Mouse (Mus musculus) erythroblast, embryonic 14.5 days (primary cell): ENCODE measurements around the gene Siglecg. TPM values are rescaled to one million over a fixed set of nuclear protein-coding genes. Genes with fewer than 3 reads are reported as not detected.

Experiments
- H3K27me3 ChIP-seq: 2 replicates; pipeline ENCODE4 v1.6.1; 2012; ENCODE audit warnings: inconsistent platforms; ENCODE audit not compliant: control insufficient read depth
- H3K36me3 ChIP-seq: 2 replicates; pipeline ENCODE4 v1.6.1; 2012; ENCODE audit warnings: mild to moderate bottlenecking, inconsistent platforms; ENCODE audit not compliant: control insufficient read depth
- H3K4me1 ChIP-seq: 2 replicates; pipeline ENCODE4 v1.6.1; 2012; ENCODE audit warnings: inconsistent platforms; ENCODE audit not compliant: control insufficient read depth
- H3K4me3 ChIP-seq: replicated peaks from 2 replicates; pipeline ENCODE3; 2012; ENCODE audit warnings: moderate library complexity, mild to moderate bottlenecking, inconsistent platforms
- H3K9me3 ChIP-seq: 2 replicates; pipeline ENCODE4 v1.6.1; 2012; ENCODE audit warnings: low read length, inconsistent platforms, mixed read lengths; ENCODE audit not compliant: control insufficient read depth
- GATA1 ChIP-seq: IDR thresholded peaks from 2 replicates; pipeline ENCODE4 v1.6.1; 2012; ENCODE audit warnings: low read length, inconsistent platforms, mixed read lengths
- TAL1 ChIP-seq: IDR thresholded peaks from 3 replicates; pipeline ENCODE4 v1.6.1; 2012; ENCODE audit warnings: low read length, inconsistent platforms, mixed read lengths
- polyA plus RNA-seq: library from polyadenylated mRNA; stranded (reverse); fragments of >175 nt; gene quantifications from 2 replicates; pipeline ENCODE4 v1.2.3, GENCODE M21; 2012

Gene Siglecg
- polyA plus RNA-seq, 1 experiment, result not detected

DNA sequence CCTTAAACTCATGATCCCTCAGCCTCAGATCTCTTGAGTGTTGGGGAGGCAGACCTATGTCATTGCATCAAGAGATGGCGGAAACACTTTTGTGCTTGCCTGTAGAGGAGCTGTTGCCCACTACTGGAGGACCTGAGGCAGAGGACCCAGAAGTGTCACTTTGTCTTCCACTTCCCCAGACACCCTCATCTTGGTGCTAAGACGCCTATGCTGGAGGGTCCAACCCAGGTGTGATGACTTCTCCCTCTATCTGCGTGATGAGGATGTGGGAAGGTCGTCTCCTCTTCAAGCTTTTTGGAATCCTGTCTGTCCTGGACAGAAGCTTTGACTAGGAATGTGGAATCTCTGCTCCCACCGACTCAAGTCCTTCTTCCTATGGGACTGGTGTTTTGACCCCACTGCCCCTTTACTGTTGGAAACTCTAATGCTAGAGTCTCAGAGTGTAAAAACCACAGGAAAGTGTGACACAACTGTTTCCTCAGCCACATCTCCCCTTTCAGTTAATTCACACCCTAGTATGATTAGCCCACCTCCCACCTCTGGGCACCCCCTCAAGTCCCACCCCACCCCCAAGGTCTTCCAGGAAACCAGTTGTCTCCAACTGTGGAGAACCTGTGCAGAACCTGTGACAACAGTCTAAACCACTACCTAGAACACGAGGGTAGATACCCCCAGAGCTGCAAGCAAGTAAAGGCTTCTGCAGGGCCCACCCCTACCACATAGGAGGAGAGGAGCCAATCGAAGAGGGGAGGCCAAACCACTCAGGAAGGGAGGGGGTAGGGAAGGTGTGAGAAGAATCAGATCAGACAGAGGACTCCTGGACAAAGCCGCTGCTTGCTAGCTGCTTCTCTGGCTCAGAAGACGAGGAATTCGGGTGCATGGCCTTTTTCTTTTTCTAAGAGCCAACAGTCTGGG, 28.6 kb downstream of the Siglecg start, which contains the start of gene Nkg7:
Gene Nkg7, plus strand, starts transcription at position 733 of the 915 bp plus-strand sequence.
- no peaks in the 10 kb centered on the region for H3K27me3 ChIP-seq
- H3K9me3 ChIP-seq, result no peaks in the 10 kb centered on the region
- peaks cover 4% of the 10 kb centered on the region for H3K4me1 ChIP-seq
- H3K36me3 ChIP-seq, result no peaks in the 10 kb centered on the region
- no peak within 1 kb of the TSS for H3K4me3 ChIP-seq
- TF ChIP-seq TAL1 (no peak), GATA1 (no peak)

DNA sequence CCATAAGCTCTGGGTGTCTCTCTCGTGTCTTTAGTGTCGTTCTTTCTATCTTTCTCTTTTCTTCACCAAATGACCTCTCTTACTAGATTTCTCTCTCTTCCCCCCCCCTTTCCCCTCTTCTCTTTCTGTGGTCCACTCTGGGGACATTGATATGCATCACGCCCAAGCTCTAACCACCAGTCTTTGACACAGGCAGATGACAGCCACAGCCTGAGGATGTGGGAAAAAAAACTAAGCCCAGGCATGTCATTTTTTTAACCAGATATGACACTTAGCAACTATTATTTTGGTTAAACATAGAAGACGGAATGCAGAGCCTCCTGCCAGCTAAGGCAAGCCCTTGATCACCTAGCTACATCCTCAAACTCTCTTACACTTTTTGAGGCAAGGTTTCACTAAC, 30.6 kb downstream of the Siglecg start:
- no peaks in the 10 kb centered on the region for H3K27me3 ChIP-seq
- H3K36me3 ChIP-seq, result no peaks in the 10 kb centered on the region
- H3K4me1 ChIP-seq, result peaks cover 20% of the 10 kb centered on the region
- no peak overlapping the region for H3K4me3 ChIP-seq
- H3K9me3 ChIP-seq, result no peaks in the 10 kb centered on the region
- no peak for TF ChIP-seq TAL1
- TF ChIP-seq GATA1, result no peak

DNA sequence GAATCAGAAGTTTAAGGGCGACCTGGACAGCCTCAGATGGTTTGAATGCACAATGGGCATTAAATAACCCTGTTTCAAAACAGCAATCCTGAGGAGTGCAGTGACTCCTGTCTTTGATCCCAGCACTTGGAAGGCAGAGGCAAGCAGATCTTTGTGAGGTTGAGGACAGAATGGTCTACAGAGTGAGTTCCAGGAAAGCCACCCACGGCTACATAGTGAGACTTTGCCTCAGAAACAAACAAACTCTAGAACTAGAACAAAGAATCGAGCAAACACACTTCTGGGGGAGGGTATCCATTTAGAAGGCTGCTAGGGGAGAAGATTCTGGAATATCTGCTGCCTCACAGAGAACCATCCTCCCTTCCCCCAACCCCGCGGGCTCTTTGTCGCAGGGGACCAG, 32.5 kb downstream of the Siglecg start, which contains the start of gene Cldnd2:
Gene Cldnd2, plus strand, starts transcription at position 301 of the 400 bp plus-strand sequence.
- Histone ChIP-seq H3K4me3 (no peak within 1 kb of the TSS), H3K9me3 (no peaks in the 10 kb centered on the region), H3K4me1 (peaks cover 31% of the 10 kb centered on the region), H3K36me3 (no peaks in the 10 kb centered on the region), H3K27me3 (no peaks in the 10 kb centered on the region)
- TF ChIP-seq GATA1 (no peak), TAL1 (no peak)

DNA sequence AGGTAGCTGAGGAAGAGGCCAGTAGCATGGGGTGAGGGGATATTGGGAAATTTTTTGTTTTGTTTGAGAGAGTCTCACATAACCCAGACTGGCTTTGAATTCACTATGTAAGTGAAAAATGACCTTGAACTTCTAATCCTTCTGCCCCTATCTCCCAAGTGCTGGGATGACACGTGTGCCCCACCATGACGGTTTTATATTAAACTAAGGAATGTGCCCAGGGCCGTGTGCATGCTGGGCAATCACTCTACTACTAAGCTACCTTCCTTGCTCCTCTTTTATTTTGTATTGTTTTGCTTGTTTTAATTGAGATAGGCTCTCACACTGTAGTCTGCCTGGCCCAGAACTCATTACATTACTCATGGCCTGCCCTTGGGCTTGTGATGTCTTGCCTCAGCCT, 33.1 kb downstream of the Siglecg start:
- peaks cover 34% of the 10 kb centered on the region for H3K4me1 ChIP-seq
- TF ChIP-seq TAL1 (no peak), GATA1 (no peak)
- no peak overlapping the region for H3K4me3 ChIP-seq
- no peaks in the 10 kb centered on the region for H3K27me3 ChIP-seq
- no peaks in the 10 kb centered on the region for H3K9me3 ChIP-seq
- no peaks in the 10 kb centered on the region for H3K36me3 ChIP-seq

DNA sequence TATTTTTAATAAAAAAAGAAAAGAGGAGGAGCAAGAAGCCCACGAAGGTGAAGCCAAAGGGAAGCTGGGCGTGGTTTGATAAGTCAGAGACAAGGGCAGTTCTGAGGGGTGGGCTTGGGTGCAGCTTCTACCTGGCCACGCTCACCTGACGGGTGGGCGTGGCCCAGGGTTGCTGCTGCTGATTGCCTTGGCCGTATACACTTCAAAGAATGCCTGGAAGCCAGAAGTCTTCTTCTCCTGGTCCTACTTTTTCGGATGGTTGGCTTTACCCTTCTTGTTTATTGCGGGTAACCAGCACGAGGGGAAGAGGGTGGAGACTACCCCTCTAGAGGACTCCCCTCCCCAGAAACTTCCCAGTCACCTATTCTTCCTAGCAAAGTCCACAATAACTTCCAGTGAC, 34.7 kb downstream of the Siglecg start:
- Histone ChIP-seq H3K4me1 (peaks cover 39% of the 10 kb centered on the region), H3K27me3 (no peaks in the 10 kb centered on the region), H3K9me3 (no peaks in the 10 kb centered on the region), H3K36me3 (no peaks in the 10 kb centered on the region; the same call in 1 of the 2 replicates), H3K4me3 (peak overlapping the region; percentile 83)
- TF ChIP-seq TAL1 (no peak), GATA1 (no peak)

DNA sequence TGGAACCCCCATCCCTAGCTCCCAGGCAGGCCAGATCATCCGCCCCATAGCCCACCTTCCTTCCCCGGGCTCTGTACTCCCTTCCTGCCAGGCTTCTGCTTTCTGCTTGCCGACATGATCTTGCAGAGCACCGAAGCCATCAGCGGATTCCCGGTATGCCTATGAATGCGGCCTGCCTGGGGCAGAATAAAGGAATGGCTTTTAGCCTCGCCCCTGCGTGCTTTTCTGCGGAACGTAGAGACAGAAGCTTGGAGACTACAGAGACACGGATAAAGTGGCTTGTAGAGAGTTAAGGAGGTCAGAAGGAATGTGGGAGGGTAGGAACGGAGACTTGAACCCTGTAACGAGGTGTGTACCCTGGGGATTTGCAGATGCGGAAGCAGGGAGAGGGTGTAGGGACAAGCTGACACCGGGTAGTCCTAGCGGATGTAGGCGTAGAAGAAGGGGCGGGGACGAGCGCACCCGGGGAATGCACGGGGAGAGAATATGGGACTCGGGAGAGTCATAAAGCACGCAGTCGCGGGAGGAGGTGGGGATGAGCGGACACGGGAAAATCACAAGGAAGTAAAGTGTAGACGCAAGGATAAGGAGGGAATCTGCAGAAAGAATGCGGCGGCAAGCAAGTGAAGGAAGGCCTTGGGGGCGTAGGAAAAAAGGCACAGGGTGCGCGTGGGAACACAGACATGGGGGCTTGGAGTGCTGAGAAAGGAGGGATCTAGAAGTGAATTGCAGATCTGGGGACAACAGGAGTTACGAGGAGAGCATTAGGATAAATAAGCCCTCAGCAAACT, 35.3 kb downstream of the Siglecg start:
- Histone ChIP-seq H3K27me3 (no peaks in the 10 kb centered on the region), H3K36me3 (no peaks in the 10 kb centered on the region; the same call in 1 of the 2 replicates), H3K4me3 (peak overlapping the region; percentile 83), H3K4me1 (peaks cover 41% of the 10 kb centered on the region), H3K9me3 (no peaks in the 10 kb centered on the region)
- no peak for TF ChIP-seq TAL1
- TF ChIP-seq GATA1, result no peak

DNA sequence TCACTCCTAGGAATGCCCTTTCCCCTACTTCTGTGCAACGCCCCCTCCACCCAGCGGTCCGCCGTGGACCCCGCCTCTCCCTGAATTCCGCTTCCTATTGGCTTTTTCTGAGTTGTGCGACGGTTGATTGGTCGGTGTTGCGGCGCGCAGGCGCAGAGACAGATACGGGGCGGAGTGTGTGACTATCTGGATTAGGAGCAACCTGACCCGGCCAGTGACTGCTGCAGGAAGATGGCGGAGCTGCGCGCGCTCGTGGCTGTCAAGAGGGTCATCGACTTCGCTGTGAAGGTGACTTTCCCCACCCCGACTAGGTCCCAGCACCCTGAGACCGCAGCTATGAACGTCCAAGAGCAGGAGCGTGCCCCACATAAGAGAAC, 35.9 kb downstream of the Siglecg start, which contains the start of the genes Etfb and Gm45233:
Gene Etfb, plus strand, starts transcription at position 167 of the 377 bp plus-strand sequence.
Gene Gm45233, plus strand, starts transcription at position 212 of the 377 bp plus-strand sequence.
- no peak; the same call in 1 of the 2 replicates for TF ChIP-seq GATA1
- TF ChIP-seq TAL1, result no peak
- peak within 1 kb of the TSS; percentile 83 for H3K4me3 ChIP-seq
- H3K4me1 ChIP-seq, result peaks cover 43% of the 10 kb centered on the region
- H3K9me3 ChIP-seq, result no peaks in the 10 kb centered on the region
- no peaks in the 10 kb centered on the region; the same call in 1 of the 2 replicates for H3K36me3 ChIP-seq
- H3K27me3 ChIP-seq, result no peaks in the 10 kb centered on the region

DNA sequence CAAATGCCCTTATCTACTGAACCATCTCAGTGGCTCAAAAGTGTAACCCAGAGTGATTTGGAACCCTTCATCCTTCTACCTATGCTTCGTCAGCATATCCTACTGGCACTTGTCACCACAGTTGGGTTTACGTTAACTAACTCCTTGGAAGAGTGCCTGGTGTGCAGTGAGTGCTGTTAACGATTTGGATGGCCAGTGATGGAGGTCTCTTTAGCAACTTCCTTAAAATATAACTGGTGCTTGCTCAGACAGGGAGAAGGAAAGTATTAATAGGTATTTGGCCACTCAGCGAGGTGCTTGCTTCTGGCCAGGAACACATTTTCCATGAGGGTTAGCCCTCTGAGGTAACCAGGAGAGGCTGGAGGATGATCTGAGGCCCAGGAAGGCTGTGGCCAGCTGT, 39.8 kb downstream of the Siglecg start:
- H3K9me3 ChIP-seq, result no peaks in the 10 kb centered on the region
- TF ChIP-seq TAL1 (no peak), GATA1 (no peak)
- no peaks in the 10 kb centered on the region for H3K27me3 ChIP-seq
- peaks cover 39% of the 10 kb centered on the region for H3K4me1 ChIP-seq
- peaks cover 18% of the 10 kb centered on the region for H3K36me3 ChIP-seq
- no peak overlapping the region for H3K4me3 ChIP-seq

DNA sequence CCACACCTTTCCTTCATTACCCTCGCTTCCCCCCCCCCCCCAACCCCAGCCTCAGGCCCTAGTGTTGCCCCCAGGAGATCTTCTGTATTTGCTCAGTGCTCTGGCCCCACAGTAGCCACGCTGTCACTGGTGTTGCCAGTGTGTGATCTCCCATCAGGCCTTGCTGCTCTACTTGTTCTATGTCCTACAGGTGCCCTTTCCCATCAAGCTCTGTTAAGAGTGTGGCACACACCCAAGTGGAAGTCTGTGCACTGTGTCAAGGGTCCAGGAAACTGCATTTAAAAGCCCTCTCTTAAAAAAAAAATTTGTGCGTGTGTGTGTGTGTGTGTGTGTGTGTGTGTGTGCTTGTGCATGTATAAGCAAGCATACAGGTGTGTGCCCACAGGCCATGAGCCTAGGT, 40.2 kb downstream of the Siglecg start:
- Histone ChIP-seq H3K4me1 (peaks cover 39% of the 10 kb centered on the region), H3K9me3 (no peaks in the 10 kb centered on the region), H3K36me3 (peaks cover 22% of the 10 kb centered on the region), H3K4me3 (no peak overlapping the region), H3K27me3 (no peaks in the 10 kb centered on the region)
- no peak for TF ChIP-seq GATA1
- no peak for TF ChIP-seq TAL1
